Mouse (Mus musculus): ENCODE measurements around the gene Gm20736. TPM values are rescaled to one million over a fixed set of nuclear protein-coding genes. Genes with fewer than 3 reads are reported as not detected.
"Not testable (repeated sequence)": the region's sequence is repeated elsewhere in the genome, so short reads cannot be mapped to it uniquely, and the experiment has no call there.

Gm20736 gene
- polyA plus RNA-seq (2015; fragmentation: Nextera tagmentation; extraction: Ambion mirVana): not detected in 2 replicates

GRCm38 (mm10) chrY:65377390-65377789 is at the start of gene Gm20736:
TSS of gene Gm20736 (plus strand) at chrY:65377690.
- not testable (repeated sequence) for H3K9me3 ChIP-seq (replicated peaks; ENCODE audit: control insufficient read depth, low read length); H3K27ac ChIP-seq (ENCODE audit: low read length); H3K27me3 ChIP-seq (ENCODE audit: control insufficient read depth, insufficient read depth, low read depth, low read length); ATAC-seq (ENCODE audit: low read depth); H3K4me3 ChIP-seq (ENCODE audit: low read depth, low read length); H3K4me1 ChIP-seq (ENCODE audit: control insufficient read depth, low read depth, low read length); H3K4me2 ChIP-seq (ENCODE audit: low read depth, low read length); H3K9ac ChIP-seq (ENCODE audit: low read depth, low read length); H3K36me3 ChIP-seq (ENCODE audit: control insufficient read depth, insufficient read depth)
- WGBS (ENCODE audit: insufficient replicate concordance): no CpG with 5 or more reads among the region's 5 CpGs

Other genes with a start within 250 kb of the Gm20736 start
- not detected in 2 replicates for gene Gm20924, start 170.2 kb upstream of the Gm20736 start, polyA plus RNA-seq (2015; fragmentation: Nextera tagmentation; extraction: Ambion mirVana)